Mouse (Mus musculus) inflammation-experienced regulatory T-cells, adult 6 months (primary cell): ENCODE results near the gene Slbp. TPM values are rescaled to one million over a fixed set of nuclear protein-coding genes. Genes with fewer than 3 reads are reported as not detected.

Experiments
- ATAC-seq: one replicate; pipeline ENCODE4 v1.8.0; 2017
- polyA plus RNA-seq, 3 experiments: library from polyadenylated mRNA; unstranded; fragments of 100-300 nt; shearing (Covaris generic); gene quantifications; one replicate each; pipeline ENCODE4 v1.2.1; 2017

Gene Slbp
- polyA plus RNA-seq, result 100 to 1,000 TPM; 121 to 329 (median 129) TPM

DNA sequence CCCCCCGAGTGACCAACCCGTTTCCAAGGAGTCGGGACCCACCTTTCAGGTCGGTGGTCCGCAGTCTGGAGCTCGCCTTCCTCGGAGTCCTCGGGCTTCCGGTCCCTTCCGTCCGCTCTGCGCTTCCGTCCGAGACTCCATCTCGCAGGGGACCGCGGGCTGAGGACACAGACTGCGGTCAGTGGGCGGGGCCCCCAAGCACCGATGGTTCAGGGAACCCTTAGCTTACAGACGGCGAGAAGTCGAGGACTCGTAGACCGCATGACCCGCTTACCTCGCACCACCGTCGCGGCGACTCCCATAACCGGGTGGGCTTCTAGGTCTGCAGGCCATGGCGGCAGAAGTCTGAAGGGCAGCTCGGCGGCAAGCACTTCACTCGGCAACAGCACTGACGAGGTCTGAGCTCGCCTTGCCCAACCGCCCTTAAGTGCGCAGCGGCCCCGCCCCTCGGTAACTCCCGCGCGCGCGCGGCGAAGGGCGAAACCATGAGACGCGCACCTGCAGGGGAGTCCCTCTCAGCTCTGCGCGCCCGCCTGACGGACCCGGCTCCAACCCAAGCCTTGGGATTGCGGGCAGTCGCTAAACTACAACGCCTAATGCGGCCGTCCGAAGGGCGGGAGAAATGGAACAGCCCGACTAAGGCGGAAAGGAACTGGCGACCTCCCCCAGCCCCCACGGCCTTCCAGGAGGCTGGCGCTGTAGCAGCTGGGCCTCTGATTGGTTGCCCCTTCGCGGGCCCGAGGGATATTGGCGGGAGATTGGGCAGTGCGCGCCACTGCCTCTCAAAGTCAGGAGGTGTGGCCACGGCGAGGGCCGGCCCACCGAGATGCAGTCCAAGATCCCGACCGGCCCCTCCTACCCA is at the start of gene Slbp:
Slbp (minus strand) TSS at position 654 of the 862 bp plus-strand sequence.
- ATAC-seq, result peak; percentile 81

DNA sequence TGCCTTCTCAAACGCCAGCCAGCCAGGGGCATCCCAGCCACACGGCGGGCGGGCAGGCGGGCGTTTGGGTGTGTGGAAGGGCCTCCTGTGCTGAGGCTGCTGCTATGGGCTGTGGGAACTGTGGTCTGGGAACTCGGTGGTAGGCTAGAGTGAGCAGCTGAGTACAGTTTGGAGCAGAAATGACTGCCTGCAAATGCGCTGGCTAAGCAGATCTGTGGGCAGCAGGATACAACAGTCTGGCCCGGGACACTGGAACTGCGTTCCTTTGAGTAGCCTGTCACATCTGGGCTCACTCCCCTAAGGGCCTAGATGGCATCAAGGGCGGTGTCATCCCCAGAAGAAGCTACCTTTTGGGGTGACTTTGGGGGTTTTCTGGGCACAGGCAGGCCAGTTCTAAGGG is 49.5 kb upstream of the Slbp start:
- ATAC-seq, result no peak

DNA sequence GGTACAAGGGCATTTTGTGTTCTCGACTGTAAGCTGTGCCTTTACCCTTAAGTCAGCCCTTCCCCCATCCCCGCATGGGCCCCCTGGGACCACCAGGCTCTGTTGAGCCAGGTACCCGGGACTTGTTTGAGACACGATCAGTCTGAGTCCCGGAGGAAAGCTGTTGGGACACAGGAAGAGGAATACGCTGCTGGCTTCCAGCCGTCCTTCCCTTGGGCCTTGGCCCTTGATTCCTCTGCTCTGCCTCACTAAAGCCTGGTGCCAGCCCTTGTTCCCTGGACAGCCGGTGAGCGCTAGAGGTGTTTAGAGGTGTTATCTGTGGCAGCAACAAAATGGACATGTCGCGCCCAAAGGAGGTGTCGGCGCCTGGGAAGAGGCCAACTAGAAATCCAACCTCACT is 47.6 kb upstream of the Slbp start:
- ATAC-seq, result no peak

DNA sequence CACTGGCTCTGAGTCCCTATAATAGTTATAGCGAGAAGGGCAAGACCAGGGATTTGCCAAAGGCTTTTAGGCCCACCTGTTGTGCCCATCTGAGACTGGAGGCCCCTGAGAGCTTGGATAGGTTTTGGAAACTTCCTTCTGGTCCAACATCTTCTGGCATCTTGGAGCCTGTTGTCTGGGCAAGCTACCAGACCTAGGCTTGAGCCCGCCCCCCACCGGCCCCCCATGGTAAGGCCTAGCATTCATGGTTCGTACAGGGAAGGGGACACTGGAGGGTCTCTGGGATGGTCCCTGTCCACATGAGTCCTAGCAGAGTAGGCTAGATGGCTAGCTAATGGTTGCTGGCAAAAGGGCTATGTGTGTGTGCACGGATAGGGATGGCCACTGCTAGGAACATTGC is 46.3 kb upstream of the Slbp start:
- ATAC-seq, result no peak

DNA sequence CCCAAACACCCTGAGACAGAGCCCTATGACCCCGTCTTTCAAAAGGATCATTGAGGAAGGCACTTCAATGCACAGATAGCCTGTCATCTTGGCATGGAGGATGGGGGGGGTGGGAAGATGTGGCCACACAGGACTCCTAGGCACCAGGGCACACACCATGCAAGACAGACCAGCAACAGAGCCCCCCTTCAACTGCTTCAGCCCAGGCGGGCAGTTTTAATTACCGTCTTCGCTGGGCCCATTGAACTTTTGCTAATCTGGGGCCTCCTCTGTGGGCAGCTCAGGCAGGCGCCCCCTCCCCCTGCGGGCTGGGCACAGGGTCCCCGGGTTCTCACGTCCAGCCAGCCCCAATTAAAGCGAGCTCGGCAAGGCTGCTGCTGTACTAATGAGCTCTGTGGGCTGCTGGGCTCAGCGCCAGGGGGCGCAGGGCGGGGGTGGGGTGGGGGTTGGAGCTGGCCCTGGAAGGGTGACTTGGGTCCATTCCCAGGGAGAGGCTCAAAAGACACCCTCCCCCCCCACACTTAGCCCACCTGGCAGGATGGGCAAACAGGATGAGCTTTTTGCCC is 45.7 kb upstream of the Slbp start:
- no peak for ATAC-seq

DNA sequence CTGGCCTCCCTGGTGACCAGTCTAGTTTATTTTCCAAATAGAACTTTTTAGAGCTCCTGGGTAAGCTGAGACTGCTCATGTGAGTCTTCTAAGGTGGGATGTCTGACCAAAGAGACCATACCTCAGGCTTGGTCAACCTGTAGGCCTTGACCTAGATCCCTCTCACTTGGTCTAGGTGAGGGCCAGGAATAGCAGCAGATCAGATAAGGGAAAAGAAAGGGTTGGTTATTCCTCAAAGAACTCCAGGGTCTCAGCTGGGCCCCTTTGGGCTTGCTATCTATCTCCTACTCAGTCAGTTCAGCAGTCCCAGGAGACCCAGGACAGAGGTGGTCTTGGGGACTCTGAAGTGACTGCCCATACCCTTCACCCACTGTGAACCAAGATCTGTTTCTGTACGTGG is 45.2 kb upstream of the Slbp start:
- no peak for ATAC-seq

DNA sequence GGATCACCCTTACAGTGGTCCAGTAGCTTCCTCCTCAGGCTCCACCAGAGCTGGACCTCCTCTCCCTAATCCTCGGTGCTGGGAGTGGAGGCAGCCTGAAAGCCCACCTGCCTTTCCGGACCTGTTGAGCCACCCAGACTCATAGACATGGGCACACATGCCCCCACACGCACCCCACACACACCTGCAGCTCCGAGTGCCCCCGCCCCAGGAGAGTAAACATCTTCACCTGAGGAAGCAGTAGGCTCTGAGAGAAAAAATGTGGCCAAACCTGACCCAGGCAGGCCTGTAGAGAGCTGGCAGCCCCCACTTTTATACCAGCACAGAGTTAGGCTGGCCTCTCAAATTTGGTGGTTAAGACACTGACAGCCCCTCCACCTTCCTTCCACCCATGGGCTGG is 44.1 kb upstream of the Slbp start:
- ATAC-seq, result no peak

DNA sequence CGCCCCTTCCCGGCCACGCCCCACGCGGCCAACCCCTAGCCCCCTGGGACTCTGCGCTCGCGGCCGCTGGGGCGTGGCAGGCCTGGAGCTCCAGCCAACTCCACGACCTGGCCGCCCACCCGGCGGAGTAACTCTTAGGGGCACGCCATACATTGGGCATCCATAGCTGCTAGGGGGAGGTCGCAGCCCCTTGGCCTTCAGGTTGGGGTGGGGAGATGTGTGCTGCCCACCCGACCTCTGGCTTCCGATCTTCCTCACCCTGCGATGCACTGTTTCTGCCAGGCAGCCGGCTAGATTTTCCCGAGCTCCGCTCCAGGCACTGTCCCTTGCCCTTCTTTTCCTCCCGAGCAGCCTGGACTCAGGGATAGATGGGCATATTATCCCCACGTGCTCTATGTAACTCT is 43.3 kb upstream of the Slbp start:
- no peak for ATAC-seq

DNA sequence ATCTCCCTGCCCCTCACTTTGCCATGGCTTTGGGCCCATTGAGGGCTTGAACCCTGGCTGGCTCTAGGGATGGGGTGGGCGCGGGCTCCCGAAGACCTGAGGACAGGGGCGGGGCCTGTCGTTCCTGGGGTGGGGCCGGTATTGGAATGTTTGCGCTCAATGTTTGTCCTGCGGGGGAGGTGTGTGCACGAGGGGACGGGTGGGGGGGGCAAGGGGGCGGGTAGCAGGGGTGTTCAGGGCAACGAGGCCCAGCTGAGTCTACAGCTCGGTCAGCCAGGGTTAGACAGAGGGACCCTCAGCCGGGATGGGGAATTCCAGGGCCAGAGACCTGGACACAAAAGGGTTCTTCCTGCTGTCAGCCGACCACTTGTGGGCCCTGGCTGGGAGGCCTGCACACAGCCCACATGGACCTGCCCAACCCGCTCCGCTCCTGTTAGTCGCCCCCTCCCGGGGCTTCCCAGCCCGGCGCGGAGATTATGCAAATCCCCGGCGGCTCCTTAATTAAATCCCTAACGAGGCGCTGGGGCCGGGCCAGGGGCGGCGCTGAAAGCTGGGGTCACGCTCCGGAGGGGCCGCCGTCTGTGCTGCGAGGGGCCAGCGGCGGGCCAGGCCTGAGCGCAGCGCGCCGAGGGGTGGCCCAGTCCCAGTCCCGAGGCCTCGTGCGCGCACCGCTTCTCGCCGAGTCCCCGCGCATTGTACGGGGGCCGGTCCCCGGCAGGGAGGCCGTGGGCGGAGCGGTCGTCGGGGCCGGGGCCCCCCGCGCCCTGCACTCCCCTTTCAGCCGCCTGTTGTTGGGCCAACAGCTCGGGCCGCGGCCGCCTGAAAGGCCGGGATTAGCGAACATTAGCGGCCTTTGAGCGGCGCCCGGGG is 42.7 kb upstream of the Slbp start:
- no peak for ATAC-seq

DNA sequence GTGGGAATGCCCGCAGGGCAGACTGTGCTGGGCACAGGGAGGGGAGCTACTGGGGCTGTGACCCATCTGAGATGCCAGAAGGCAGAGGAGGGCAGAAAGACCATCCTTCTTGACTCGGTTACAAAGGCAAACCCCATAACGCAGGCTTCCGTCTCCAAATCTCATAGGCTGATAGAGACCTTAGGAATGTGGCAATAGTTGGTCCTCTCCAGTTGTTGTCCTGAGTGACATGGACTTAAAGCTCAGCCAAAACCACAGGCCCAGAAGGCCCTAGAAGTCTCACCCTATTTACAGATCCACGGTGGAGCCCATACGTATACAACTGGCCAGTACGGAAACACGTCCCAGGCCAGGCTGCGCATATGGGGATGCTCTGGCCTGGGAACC is 42.1 kb upstream of the Slbp start:
- ATAC-seq, result no peak

DNA sequence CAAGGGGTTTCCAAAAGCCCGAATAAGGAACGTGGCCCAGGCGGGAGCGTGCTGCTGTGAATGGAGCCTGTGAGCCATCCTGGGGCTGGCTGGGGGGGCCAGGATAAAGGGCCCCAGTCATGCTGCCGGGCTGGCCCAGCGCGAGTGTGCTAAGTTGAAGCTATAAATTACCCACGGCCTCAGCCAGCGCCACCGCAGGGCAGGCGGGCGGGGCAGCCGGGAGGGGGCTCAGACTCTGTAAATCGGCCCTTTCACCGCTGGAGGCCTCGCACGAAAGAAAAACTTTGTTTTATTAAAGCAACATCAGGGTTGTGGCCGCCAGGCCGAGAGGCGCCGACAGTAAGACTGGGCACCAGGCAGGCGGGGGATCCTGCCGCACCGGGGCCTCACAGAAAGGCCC is 40.0 kb upstream of the Slbp start:
- no peak for ATAC-seq

DNA sequence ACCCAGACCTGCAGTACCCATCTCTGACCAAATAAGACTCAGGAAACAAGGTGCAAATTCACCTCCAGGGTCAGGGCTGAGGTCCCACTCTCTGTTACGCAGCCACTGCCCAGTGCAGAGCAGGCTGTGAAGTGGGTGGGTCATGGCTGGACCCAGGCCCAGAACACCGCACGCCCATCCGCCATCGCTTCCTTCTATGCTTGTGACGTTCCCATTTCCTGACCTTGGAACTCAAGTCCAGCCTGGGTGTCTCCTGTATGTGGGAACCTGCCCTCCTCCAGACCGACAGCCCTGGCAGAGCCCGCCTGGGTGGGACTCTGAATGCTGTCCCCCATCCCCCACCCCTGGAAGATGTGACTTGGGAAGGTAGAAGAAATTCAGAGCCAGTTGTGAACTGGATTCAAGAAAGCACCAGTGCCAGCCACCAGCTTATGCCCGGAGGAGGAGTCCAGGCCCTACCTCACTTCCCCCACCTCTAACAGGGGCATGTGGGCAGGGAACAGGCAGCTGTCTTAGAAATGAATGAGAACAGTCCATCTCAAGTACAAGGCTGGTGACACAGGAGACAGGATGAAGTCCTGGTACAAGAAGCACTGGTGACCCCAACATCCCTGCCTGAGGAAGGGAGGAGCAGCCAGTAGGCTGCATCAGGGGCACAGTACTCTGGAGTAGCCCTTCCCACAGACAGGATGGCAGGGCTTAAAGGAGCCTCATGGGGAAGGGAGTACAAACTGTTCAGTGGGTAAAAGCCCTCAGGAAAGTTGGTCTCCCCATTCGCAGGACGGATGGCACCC is 37.7 kb upstream of the Slbp start:
- no peak for ATAC-seq

DNA sequence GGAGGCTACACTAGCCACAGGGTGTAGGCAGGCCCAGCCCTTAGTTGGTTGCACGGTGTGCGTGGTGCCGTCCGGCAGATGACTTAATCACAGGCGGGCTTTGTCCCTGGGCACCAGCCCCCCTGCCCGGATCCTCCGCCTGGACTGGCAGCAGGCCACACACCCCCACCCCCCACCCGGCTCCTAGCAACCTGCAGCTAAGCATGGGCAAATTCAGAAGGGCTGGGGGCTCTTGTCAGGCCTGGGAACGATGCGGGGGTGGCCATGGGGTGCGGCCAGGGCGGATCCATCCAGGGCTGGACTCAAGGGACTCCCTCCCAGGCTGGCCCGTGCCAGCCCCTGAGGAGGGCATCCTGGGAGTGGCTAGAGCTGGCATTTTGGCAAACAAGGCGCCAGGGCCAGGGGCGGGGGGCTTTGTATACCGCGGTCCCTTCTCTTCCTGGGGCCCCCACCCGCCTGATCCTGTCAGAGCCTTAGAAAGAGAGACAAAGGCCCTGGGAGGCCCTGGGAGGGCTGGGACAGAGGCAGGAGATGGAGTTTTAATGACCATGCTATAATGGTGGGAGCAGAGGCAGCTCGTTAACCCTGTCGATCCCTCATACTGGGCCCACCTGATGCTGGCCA is 37.0 kb upstream of the Slbp start:
- no peak for ATAC-seq

DNA sequence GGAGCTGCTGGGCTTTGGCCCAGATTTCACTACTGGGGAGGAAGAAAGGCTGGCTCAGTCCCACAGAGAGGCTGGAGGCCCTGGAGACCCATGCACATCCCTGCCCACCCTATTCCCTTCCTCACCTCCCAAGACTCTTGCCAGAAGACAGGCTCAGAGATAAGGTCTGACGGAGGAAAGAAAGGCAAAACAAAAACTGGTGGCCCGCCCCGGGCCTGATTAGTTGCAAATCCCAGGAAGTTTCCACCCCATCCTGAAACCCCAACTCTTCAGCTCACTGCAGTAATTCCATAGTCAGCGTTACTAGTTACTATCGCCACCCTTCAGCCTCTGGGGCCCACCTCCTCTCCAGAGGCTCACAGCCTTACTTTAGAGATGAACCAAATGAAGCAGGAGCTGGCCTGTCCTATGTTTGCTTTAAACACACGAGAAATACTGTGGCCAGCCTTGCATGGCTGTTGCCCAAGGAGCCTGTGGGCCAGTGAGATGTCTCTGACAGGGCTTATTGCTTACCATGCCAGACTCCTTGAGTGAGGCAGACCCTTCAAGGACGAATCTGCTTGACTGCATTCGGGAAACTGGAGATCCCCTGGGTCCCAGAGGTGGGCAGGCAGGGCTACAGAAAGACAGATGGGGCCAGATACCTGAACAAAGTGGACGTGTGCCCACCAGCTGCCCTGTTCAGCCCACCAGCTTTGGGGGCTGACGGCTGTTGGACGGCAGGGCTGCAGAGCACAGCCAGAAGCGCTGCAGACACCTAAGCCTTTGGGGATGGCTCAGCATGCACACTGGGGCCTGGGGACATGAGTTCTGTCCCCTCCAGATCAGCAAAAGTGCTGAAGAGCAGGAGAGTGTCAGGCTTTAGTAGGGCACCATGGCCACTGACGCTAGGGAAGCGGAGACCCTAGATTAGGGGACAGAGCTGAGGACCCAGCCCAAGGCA is 36.2 kb upstream of the Slbp start:
- no peak for ATAC-seq

DNA sequence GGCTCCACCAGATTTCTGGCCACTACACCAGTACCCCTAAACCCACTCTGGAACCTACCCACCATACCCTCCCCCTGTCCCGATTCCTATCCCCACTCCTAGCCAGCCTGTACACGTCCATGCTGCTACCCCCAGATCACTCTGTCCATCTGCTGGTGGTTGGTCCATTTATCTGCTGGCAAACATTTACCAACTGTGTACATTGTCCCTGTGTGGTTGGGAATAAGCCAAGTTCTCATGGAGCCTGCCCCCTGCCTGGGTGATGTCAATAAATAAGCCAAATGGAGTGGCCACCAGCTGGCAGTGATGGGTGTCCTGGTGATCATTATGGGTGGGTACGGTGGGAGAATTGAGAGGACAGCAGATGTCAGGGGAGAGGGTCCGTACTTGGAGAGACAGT is 34.8 kb upstream of the Slbp start:
- no peak for ATAC-seq

DNA sequence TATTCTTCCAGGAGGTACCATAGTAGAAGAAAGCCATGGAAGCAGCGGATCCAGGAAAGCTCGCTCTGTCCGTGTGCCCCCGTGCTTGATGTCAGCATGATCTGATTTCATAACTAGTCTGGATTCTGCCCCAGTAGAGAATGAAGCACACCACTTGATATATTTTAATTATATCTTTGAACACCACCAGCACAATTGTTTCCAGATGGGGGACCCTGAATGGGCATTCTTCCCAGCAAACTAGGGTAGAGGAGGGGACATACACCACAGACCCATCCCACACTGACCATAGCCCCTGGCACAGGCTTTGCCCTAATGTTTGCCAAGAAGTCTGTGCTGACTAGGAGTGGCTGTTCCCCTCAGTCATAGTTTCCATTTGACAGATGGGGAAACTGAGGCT is 32.6 kb upstream of the Slbp start:
- ATAC-seq, result no peak

DNA sequence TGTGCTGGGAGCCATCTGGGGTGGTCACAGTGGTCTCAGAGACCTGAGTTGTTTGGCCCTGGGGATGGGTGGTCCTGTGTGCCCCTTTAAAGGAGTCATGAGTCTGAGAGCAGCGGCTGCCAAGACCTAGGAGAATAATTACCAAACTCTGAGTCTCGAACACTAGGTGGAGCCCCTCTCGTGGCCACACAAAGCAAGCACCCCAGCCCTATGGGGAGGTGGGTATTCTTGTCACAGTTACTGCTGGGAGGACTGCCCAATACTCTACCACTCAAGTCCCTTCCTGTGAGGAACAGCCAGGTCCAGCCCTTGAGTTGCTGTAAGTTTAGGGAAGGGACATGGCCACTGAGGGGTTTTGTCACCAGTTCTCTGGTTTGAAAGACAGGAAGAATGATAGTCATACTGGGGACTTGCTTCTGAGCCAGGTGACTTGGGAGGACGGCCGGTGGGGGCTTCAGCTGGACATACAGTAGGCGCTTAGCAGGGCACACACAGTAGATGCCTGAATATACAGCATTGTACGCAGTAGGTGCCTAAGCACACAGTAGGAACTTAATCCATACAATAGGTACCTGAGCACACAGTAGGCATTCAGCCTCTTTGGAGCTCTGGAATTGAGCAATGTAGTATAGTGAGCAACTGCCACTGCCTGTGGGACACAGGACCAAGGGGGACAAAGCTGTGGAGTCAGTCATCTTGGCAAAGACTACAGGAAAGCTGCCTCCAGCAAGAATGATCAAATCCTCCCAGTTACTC is 31.7 kb upstream of the Slbp start:
- no peak for ATAC-seq

DNA sequence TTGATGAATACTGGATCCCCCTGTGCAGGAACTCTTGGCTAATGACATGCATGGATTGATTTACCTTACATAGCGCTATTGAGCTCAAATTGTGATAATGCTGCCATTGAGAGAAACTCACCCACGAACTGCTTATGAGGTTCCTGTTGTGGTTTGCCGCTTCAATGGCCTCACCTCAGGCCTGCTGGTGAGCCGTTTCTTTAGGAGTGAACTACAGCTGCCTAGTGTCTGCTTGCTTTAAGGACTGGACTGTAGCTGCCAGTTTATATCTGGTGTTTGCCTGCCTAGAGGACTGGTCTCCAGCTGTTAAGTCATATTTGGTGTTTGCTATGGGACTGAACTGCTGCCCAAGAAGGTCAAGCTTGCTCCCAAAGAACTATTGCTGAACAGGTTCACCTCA is 30.6 kb upstream of the Slbp start:
- no peak for ATAC-seq

DNA sequence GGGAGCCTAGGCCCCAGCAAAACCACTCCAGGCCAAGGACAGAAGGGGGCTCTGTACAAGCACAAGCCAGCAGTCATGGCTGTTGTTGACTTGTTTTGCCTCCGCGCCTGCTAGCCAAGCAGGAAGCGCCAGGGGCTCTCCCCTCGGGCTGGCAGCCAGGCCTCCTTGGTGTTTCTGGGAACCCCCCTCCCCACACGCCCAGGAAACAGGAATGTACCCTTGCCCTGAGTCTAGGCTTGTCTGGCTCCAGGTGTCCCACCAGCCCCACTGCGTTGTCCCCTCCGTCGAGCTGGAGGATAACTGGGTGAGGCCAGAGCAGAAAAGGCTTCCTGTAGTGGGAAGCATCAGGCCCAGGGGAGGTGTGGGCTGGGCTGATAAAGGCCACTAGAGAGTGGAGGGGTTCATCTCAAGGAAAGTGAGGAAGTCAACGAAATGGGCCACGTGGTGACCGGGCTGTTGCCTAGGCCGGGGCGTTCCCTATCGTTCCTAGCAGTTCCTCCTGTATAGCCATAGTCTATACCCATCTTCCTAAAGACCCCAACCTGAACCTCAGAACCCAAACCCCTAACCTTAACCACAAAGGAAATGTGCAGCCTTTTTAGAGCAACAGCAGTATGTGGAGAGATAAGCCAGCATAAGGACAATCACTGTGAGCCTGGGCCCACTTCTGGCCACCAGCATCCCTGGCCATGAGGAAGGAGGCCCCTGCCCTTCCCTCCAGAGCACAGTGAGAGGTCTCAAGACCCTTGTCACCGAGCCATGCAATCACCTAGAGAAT is 29.4 kb upstream of the Slbp start:
- ATAC-seq, result peak; percentile 74
